Mouse (Mus musculus): Measurements from ENCODE around the gene Cabp5. TPM values are rescaled to one million over a fixed set of nuclear protein-coding genes. Genes with fewer than 3 reads are reported as not detected.
"Not testable (repeated sequence)": the region's sequence is repeated elsewhere in the genome, so short reads cannot be mapped to it uniquely, and the experiment has no call there.

Gene Cabp5
- polyA plus RNA-seq (2014; fragmentation: Nextera tagmentation; extraction: Ambion mirVana): not detected in 2 replicates

GRCm38 (mm10) chr7:13397832-13398231, at the start of gene Cabp5:
Gene Cabp5, plus strand, starts transcription at chr7:13398132.
- Histone ChIP-seq H3K9ac (ENCODE audit: low read length) (no peak within 1 kb of the TSS), H3K4me3 (ENCODE audit: low read depth, low read length) (no peak within 1 kb of the TSS), H3K27me3 (ENCODE audit: control insufficient read depth, insufficient read depth, low read length) (no peaks in the 10 kb centered on the region), H3K4me2 (ENCODE audit: low read depth, severe bottlenecking) (no peak within 1 kb of the TSS), H3K36me3 (ENCODE audit: control insufficient read depth, insufficient read depth, low read length) (no peaks in the 10 kb centered on the region), H3K9me3 (ENCODE audit: control insufficient read depth, low read length) (0 out of 2 replicates have a peak, but pooled peaks cover 3% of the 10 kb centered on the region), H3K4me1 (ENCODE audit: control insufficient read depth, insufficient read depth, low read length) (no peaks in the 10 kb centered on the region), H3K27ac (replicated peaks; ENCODE audit: low read depth, low read length) (no peak within 1 kb of the TSS)
- 79% methylated on average over 1 of the region's 1 CpGs for WGBS
- ATAC-seq (ENCODE audit: insufficient number of reproducible peaks, low FRiP score, low TSS enrichment, low read depth): no peak
- no peak for DNase-seq (ENCODE audit: low spot score)

- H3K4me3 ChIP-seq (ENCODE audit: low read depth, low read length): no peak overlapping the region
- H3K36me3 ChIP-seq (ENCODE audit: control insufficient read depth, insufficient read depth, low read length): peaks cover 13% of the 10 kb centered on the region; the same call in 1 of the 2 replicates
These were observed 42.0 kb upstream of the Cabp5 start for GRCm38 (mm10) chr7:13355943-13356342.

GRCm38 (mm10) chr7:13380588-13380987, 17.3 kb upstream of the Cabp5 start:
- Histone ChIP-seq H3K27me3 (ENCODE audit: control insufficient read depth, insufficient read depth, low read length) (no peaks in the 10 kb centered on the region), H3K9ac (ENCODE audit: low read length) (no peak overlapping the region), H3K4me3 (ENCODE audit: low read depth, low read length) (no peak overlapping the region), H3K9me3 (ENCODE audit: control insufficient read depth, low read length) (no peaks in the 10 kb centered on the region), H3K27ac (replicated peaks; ENCODE audit: low read depth, low read length) (no peak overlapping the region), H3K4me2 (ENCODE audit: low read depth, severe bottlenecking) (no peak overlapping the region), H3K4me1 (ENCODE audit: control insufficient read depth, insufficient read depth, low read length) (no peaks in the 10 kb centered on the region), H3K36me3 (ENCODE audit: control insufficient read depth, insufficient read depth, low read length) (no peaks in the 10 kb centered on the region)
- no peak for ATAC-seq (ENCODE audit: insufficient number of reproducible peaks, low FRiP score, low TSS enrichment, low read depth)
- DNase-seq (ENCODE audit: low spot score): no peak
- 83% methylated on average over 2 of the region's 2 CpGs for WGBS

More at GRCm38 (mm10) chr7:13355943-13356342, 42.0 kb upstream of the Cabp5 start:
- DNase-seq (ENCODE audit: low spot score) (no peak), ATAC-seq (ENCODE audit: insufficient number of reproducible peaks, low FRiP score, low TSS enrichment, low read depth) (no peak)
- no peaks in the 10 kb centered on the region for H3K27me3 ChIP-seq (ENCODE audit: control insufficient read depth, insufficient read depth, low read length)
- H3K9ac ChIP-seq (ENCODE audit: low read length): no peak overlapping the region
- no peaks in the 10 kb centered on the region for H3K4me1 ChIP-seq (ENCODE audit: control insufficient read depth, insufficient read depth, low read length)
- H3K27ac ChIP-seq (replicated peaks; ENCODE audit: low read depth, low read length): no peak overlapping the region
- no peaks in the 10 kb centered on the region for H3K9me3 ChIP-seq (ENCODE audit: control insufficient read depth, low read length)
- H3K4me2 ChIP-seq (ENCODE audit: low read depth, severe bottlenecking): no peak overlapping the region

GRCm38 (mm10) chr7:13450541-13450940, 52.6 kb downstream of the Cabp5 start, which contains the start of gene Bsph1:
Gene Bsph1, plus strand, starts transcription at chr7:13450841.
- not testable (repeated sequence) for ATAC-seq (ENCODE audit: insufficient number of reproducible peaks, low FRiP score, low TSS enrichment, low read depth); H3K9ac ChIP-seq (ENCODE audit: low read length); H3K4me2 ChIP-seq (ENCODE audit: low read depth, severe bottlenecking); DNase-seq (ENCODE audit: low spot score); H3K4me3 ChIP-seq (ENCODE audit: low read depth, low read length); H3K36me3 ChIP-seq (ENCODE audit: control insufficient read depth, insufficient read depth, low read length); H3K9me3 ChIP-seq (ENCODE audit: control insufficient read depth, low read length); H3K27me3 ChIP-seq (ENCODE audit: control insufficient read depth, insufficient read depth, low read length); H3K4me1 ChIP-seq (ENCODE audit: control insufficient read depth, insufficient read depth, low read length); H3K27ac ChIP-seq (replicated peaks; ENCODE audit: low read depth, low read length)
- 82% methylated on average over 1 of the region's 1 CpGs for WGBS

Other genes with a start within 250 kb of the Cabp5 start
- gene Vmn1r88, start 238.6 kb upstream of the Cabp5 start, polyA plus RNA-seq (2014; fragmentation: Nextera tagmentation; extraction: Ambion mirVana): not detected in 2 replicates
- gene Vmn1r89, start 185.1 kb upstream of the Cabp5 start, polyA plus RNA-seq (2014; fragmentation: Nextera tagmentation; extraction: Ambion mirVana): not detected in 2 replicates
- 173 and 185 TPM in 2 replicates for gene Lig1, start 120.8 kb upstream of the Cabp5 start, polyA plus RNA-seq (2014; fragmentation: Nextera tagmentation; extraction: Ambion mirVana)
- gene Zswim9, start 119.4 kb upstream of the Cabp5 start, polyA plus RNA-seq (2014; fragmentation: Nextera tagmentation; extraction: Ambion mirVana): 5.1 and 5.8 TPM in 2 replicates
- 1.8 and 1.9 TPM in 2 replicates for gene Pla2g4c, start 73.5 kb upstream of the Cabp5 start, polyA plus RNA-seq (2014; fragmentation: Nextera tagmentation; extraction: Ambion mirVana)
- gene Bsph1, start 52.7 kb downstream of the Cabp5 start, polyA plus RNA-seq (2014; fragmentation: Nextera tagmentation; extraction: Ambion mirVana): not detected in 2 replicates
- gene Bsph2, start 172.9 kb downstream of the Cabp5 start, polyA plus RNA-seq (2014; fragmentation: Nextera tagmentation; extraction: Ambion mirVana): not detected in 2 replicates
- gene Sult2a5, start 225.8 kb downstream of the Cabp5 start, polyA plus RNA-seq (2014; fragmentation: Nextera tagmentation; extraction: Ambion mirVana): not detected in 2 replicates

All from limb, embryonic 11.5 days (tissue).